Mouse (Mus musculus) cortical plate, adult 2 months (tissue): ENCODE measurements around the gene Sema5b.

Experiments used
- CTCF ChIP-seq: fragments of 200-500 bp; IDR thresholded peaks from 2 replicates; pipeline ENCODE4 v1.5.1; 2011; ENCODE audit warnings: mild to moderate bottlenecking, control low read depth, low read length; ENCODE audit not compliant: insufficient read depth; ENCODE audit errors: extremely low read depth
- POLR2A ChIP-seq: fragments of 200-500 bp; IDR thresholded peaks from 2 replicates; pipeline ENCODE4 v1.6.1; 2011; ENCODE audit warnings: mild to moderate bottlenecking, low read length, control low read depth; ENCODE audit not compliant: insufficient read depth; ENCODE audit errors: extremely low read depth

DNA sequence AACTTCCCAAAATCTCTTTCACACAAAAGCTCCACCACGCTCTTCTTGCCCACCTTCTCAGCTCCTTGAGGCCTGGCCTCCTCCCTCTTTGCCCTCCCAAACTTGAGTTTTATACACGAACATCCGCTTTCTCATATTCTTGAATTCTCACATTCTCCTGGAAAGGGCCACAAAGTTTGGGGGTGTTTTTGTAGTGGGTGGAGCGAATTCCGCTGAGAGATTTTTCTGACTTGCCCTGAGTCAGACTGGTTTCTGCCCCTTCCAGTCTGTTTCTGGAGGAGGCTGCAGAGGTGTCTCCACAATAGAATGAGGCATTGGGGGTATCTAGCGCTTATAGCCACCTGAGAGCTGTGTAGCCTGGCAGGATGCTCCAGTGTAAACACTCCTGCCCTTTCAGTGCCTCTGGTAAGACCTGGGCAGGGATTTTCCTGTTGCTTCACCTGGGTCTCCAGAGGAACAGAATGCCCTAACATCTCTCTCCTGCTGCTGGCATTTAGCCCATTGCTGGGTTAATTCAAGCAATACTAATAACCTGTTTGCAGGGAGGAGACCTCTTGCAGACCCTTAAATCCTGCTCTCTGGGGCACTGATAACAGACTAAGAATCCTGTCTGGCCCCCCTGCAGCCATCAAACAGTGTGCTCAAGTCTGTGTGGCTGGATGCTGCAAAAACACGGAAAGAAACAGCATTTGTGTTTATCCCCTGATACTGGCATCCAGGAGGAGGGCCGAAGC is 46.3 kb downstream of the Sema5b start:
- TF ChIP-seq CTCF: no peak
- TF ChIP-seq POLR2A: no peak
